In the genomic region with DNA sequence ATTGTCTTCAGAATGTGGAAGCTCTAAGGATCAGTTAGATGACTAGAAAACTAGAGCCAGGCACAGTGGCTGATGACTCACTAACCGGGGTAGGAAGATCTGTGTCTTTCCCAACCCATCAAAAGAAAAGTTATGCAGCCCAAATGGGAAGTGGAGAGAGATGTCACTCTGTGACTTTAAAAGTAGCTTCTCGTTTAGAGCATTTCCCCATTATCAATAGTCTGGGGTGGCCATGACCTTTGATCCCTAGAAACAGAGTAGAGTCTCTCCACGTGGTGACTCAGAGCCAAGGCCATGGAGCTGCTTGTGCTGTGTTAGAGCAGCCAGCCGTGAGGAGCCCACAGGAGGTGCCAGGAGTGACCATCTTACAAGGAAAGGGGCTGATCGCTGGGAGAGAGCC, we compare ENCODE assay signal across 15 mouse cellular contexts. TPM values are rescaled to one million over a fixed set of nuclear protein-coding genes. Genes with fewer than 3 reads are reported as not detected.
A peak's percentile ranks its signal among the peaks of the same experiment; 100 is the strongest.
DNase-seq lines count a peak whose midpoint lies in the region; ATAC-seq lines count a peak whose summit lies in the region.
"Had no signal": no experiment of that assay in that cellular context is flagged by ENCODE, and none has a peak within 500 bp of the region (broad histone marks: within the 10 kb centered on the region; RNA-seq: fewer than 3 reads in every experiment).

No protein-coding gene starts in this region.

- ATAC-seq in neural tube, embryonic 11.5 days (ENCODE audit: insufficient read depth, low FRiP score, low TSS enrichment) = no peak
- no peak for ATAC-seq in intestine, embryonic 16.5 days

- intact Hi-C loops in heart, postnatal 36 days (cut with DNase I) = loop anchor here (2.0 to 5.0 kb wide), 4 partner anchors 124 to 255 kb away; no protein-coding TSS in a partner anchor

- H3K27ac ChIP-seq in neural tube, embryonic 11.5 days (ENCODE audit: low read depth, low read length) = no peak overlapping the region
- no peak overlapping the region for H3K27ac ChIP-seq in intestine, embryonic 16.5 days (ENCODE audit: low read length)
- H3K27ac ChIP-seq: gastrocnemius, adult 2 months; midbrain, embryonic 12.5 days had no signal

- no peak overlapping the region for H3K4me3 ChIP-seq in neural tube, embryonic 11.5 days (ENCODE audit: low read depth, low read length)
- H3K4me3 ChIP-seq in intestine, embryonic 16.5 days (ENCODE audit: low read length) = no peak overlapping the region
- H3K4me3 ChIP-seq: erythroblast, embryonic 14.5 days; gastrocnemius, adult 2 months; heart, embryonic 12.5 days; midbrain, embryonic 12.5 days had no signal

- no peaks in the 10 kb centered on the region for H3K4me1 ChIP-seq in neural tube, embryonic 11.5 days (ENCODE audit: control insufficient read depth, insufficient read depth, low read length)
- peaks cover 17% of the 10 kb centered on the region for H3K4me1 ChIP-seq in intestine, embryonic 16.5 days (ENCODE audit: control insufficient read depth, insufficient read depth, low read length)

- no peak overlapping the region for H3K9ac ChIP-seq in neural tube, embryonic 11.5 days (ENCODE audit: low read length)
- 0 out of 2 replicates have a peak overlapping the region, but pooled peaks have one; percentile 30 for H3K9ac ChIP-seq in intestine, embryonic 16.5 days (ENCODE audit: low read depth, low read length)
- H3K9ac ChIP-seq: heart, embryonic 12.5 days; midbrain, embryonic 12.5 days had no signal

- H3K36me3 ChIP-seq in neural tube, embryonic 11.5 days (ENCODE audit: control insufficient read depth, insufficient read depth, low read length) = peaks cover 3% of the 10 kb centered on the region; the same call in 1 of the 2 replicates
- peaks cover 8% of the 10 kb centered on the region; the same call in 1 of the 2 replicates for H3K36me3 ChIP-seq in intestine, embryonic 16.5 days (ENCODE audit: control insufficient read depth, insufficient read depth, low read length)

- no peak overlapping the region for H3K4me2 ChIP-seq in neural tube, embryonic 11.5 days (ENCODE audit: low read depth)
- no peak overlapping the region for H3K4me2 ChIP-seq in intestine, embryonic 16.5 days (ENCODE audit: low read depth, low read length)
- H3K4me2 ChIP-seq: heart, embryonic 12.5 days; midbrain, embryonic 12.5 days had no signal

- H3K9me3 ChIP-seq in neural tube, embryonic 11.5 days (ENCODE audit: control insufficient read depth, low read length) = no peaks in the 10 kb centered on the region
- H3K9me3 ChIP-seq in intestine, embryonic 16.5 days (ENCODE audit: control insufficient read depth, low read length) = no peaks in the 10 kb centered on the region
- H3K9me3 ChIP-seq: heart, embryonic 12.5 days; midbrain, embryonic 12.5 days had no signal

- DNase-seq in embryo, embryonic 11 days = peak; percentile 5
- no peak for DNase-seq in embryo, embryonic 10.5 days (ENCODE audit: low spot score)
- peak; percentile 18 for DNase-seq in neural tube, embryonic 11.5 days (ENCODE audit: low spot score)
- DNase-seq in neural tube, embryonic 10.5 days (ENCODE audit: extremely low spot score, low spot score) = no peak
- DNase-seq in spleen, postnatal 14 days (ENCODE audit: low spot score in 2 of 2) = no peak
- DNase-seq in layer of hippocampus, adult 18-20 months (ENCODE audit: low spot score in 2 of 2) = no peak
- no peak for DNase-seq in heart, postnatal 36 days
- DNase-seq: cerebellum, postnatal 36 days; gastrocnemius, adult 2 months; kidney, postnatal 25 days; lung, adult 18-20 months had no signal

- no peaks in the 10 kb centered on the region for H3K27me3 ChIP-seq in neural tube, embryonic 11.5 days (ENCODE audit: control insufficient read depth, insufficient read depth, low read length)
- H3K27me3 ChIP-seq in intestine, embryonic 16.5 days (replicated peaks; ENCODE audit: control insufficient read depth, insufficient read depth, low read length) = no peaks in the 10 kb centered on the region
- H3K27me3 ChIP-seq: heart, embryonic 12.5 days; midbrain, embryonic 12.5 days had no signal

- 53% methylated on average over 5 of the region's 5 CpGs for WGBS in neural tube, embryonic 11.5 days
- 46% methylated on average over 5 of the region's 5 CpGs for WGBS in intestine, embryonic 16.5 days

RNA-seq across cellular contexts. Expression of gene Pxk, which starts 4.6 kb away (rescaled TPM):
- polyA plus RNA-seq in neural tube, embryonic 11.5 days (2014; fragmentation: Nextera tagmentation; extraction: Ambion mirVana) = 35.5 and 36.0 TPM in 2 replicates
- 40.4 and 44.3 TPM in 2 replicates for polyA plus RNA-seq in intestine, embryonic 16.5 days (2015; fragmentation: Nextera tagmentation; extraction: Ambion mirVana)
- 10 to 100 TPM; 29.6 to 32.4 TPM for total RNA-seq in layer of hippocampus, adult 18-20 months (2021)
- total RNA-seq in heart, postnatal 36 days (2021) = 10 to 100 TPM; 25.2 to 27.3 TPM

RNA-seq across cellular contexts. Expression of gene Rpp14, which starts 13.3 kb away (rescaled TPM):
- 52.8 and 55.1 TPM in 2 replicates for polyA plus RNA-seq in neural tube, embryonic 11.5 days (2014; fragmentation: Nextera tagmentation; extraction: Ambion mirVana)
- 44.2 and 54.9 TPM in 2 replicates for polyA plus RNA-seq in intestine, embryonic 16.5 days (2015; fragmentation: Nextera tagmentation; extraction: Ambion mirVana)
- total RNA-seq in layer of hippocampus, adult 18-20 months (2021) = 10 to 100 TPM; 24.4 to 34.7 TPM
- 10 to 100 TPM; 27.1 to 30.3 TPM for total RNA-seq in heart, postnatal 36 days (2021)

Comparison
In these comparisons a context has a peak if more than half of its experiments do, and no peak if none do; other contexts are left out.
1. DNase-seq: peak in embryo, embryonic 11 days (single experiment) and neural tube, embryonic 11.5 days (single experiment); none in embryo, embryonic 10.5 days (single experiment), neural tube, embryonic 10.5 days (single experiment), spleen, postnatal 14 days (0 of 2), layer of hippocampus, adult 18-20 months (0 of 2) and heart, postnatal 36 days (0 of 2).